Mouse (Mus musculus) B cell, adult 2 months (primary cell): ENCODE data around the gene Rps19bp1.

Source experiments
- DNase-seq, 2 experiments: peaks; one replicate each; pipeline ENCODE4 v3.0.0; 2022

Rps19bp1 gene

GRCm38 (mm10) chr15:80217476-80217875 lies 46.6 kb downstream of the Rps19bp1 start:
- DNase-seq: no peak

GRCm38 (mm10) chr15:80216480-80216820 lies 47.7 kb downstream of the Rps19bp1 start:
- DNase-seq: no peak

- peak; percentile 58 to 65 for DNase-seq
Measured at GRCm38 (mm10) chr15:80215716-80216479, 48.2 kb downstream of the Rps19bp1 start.

GRCm38 (mm10) chr15:80213688-80214087 lies 50.4 kb downstream of the Rps19bp1 start:
- DNase-seq: no peak
